In genomic region chr2:136485401-136485800, GRCm38 (mm10) we compare ENCODE assay signal across 8 mouse cellular contexts. TPM values are rescaled to one million over a fixed set of nuclear protein-coding genes. Genes with fewer than 3 reads are reported as not detected.
DNase-seq lines count a peak whose midpoint lies in the region; ATAC-seq and TF ChIP-seq lines count a peak whose summit lies in the region.
"Had no signal": no experiment of that assay in that cellular context is flagged by ENCODE, and none has a peak within 500 bp of the region (broad histone marks: within the 10 kb centered on the region; RNA-seq: fewer than 3 reads in every experiment).

No protein-coding gene starts in this region.

- H3K9me3 ChIP-seq in hindbrain, embryonic 12.5 days (replicated peaks): no peaks in the 10 kb centered on the region
- no peaks in the 10 kb centered on the region for H3K9me3 ChIP-seq in hindbrain, embryonic 14.5 days (ENCODE audit: control insufficient read depth, low read length)
- no peaks in the 10 kb centered on the region for H3K9me3 ChIP-seq in MEL (replicated peaks; ENCODE audit: insufficient read depth, low read length)
- H3K9me3 ChIP-seq in embryonic facial prominence, embryonic 13.5 days: no peaks in the 10 kb centered on the region
- H3K9me3 ChIP-seq in liver, postnatal 0 days (ENCODE audit: low read length): no peaks in the 10 kb centered on the region

- no peak overlapping the region for H3K9ac ChIP-seq in hindbrain, embryonic 12.5 days
- no peak overlapping the region for H3K9ac ChIP-seq in hindbrain, embryonic 14.5 days
- peak overlapping the region; percentile 53 for H3K9ac ChIP-seq in MEL (ENCODE audit: control insufficient read depth, low read depth, low read length, poor library complexity, severe bottlenecking)
- no peak overlapping the region for H3K9ac ChIP-seq in embryonic facial prominence, embryonic 13.5 days
- no peak overlapping the region for H3K9ac ChIP-seq in liver, postnatal 0 days (replicated peaks)

- DNase-seq in hindbrain, embryonic 14.5 days (ENCODE audit: low spot score): no peak
- no peak for DNase-seq in MEL (ENCODE audit: low read depth, low spot score)
- DNase-seq in liver, postnatal 0 days: no peak
- DNase-seq in thymus, postnatal 25 days: no peak

- H3K27ac ChIP-seq in hindbrain, embryonic 12.5 days: no peak overlapping the region
- no peak overlapping the region for H3K27ac ChIP-seq in hindbrain, embryonic 14.5 days
- H3K27ac ChIP-seq in MEL (ENCODE audit: control insufficient read depth, low read depth, low read length): no peak overlapping the region
- no peak overlapping the region for H3K27ac ChIP-seq in embryonic facial prominence, embryonic 13.5 days
- H3K27ac ChIP-seq in liver, postnatal 0 days (ENCODE audit: low read depth): no peak overlapping the region

- peaks cover 2% of the 10 kb centered on the region; the same call in 1 of the 2 replicates for H3K4me1 ChIP-seq in hindbrain, embryonic 12.5 days
- no peaks in the 10 kb centered on the region for H3K4me1 ChIP-seq in hindbrain, embryonic 14.5 days (replicated peaks; ENCODE audit: control insufficient read depth, insufficient read depth, low read length)
- H3K4me1 ChIP-seq in MEL (ENCODE audit: control insufficient read depth in 1 of 2, insufficient read depth in 2 of 2, low read length in 2 of 2): 0 out of 4 replicates have a peak, but pooled peaks cover 0 to 3% of the 10 kb centered on the region in 2 experiments
- H3K4me1 ChIP-seq in embryonic facial prominence, embryonic 13.5 days: 0 out of 2 replicates have a peak, but pooled peaks cover 3% of the 10 kb centered on the region
- H3K4me1 ChIP-seq in liver, postnatal 0 days (ENCODE audit: insufficient read depth): no peaks in the 10 kb centered on the region

- H3K4me2 ChIP-seq in hindbrain, embryonic 12.5 days (replicated peaks): no peak overlapping the region
- H3K4me2 ChIP-seq in hindbrain, embryonic 14.5 days (replicated peaks): no peak overlapping the region
- peak overlapping the region; percentile 37 for H3K4me2 ChIP-seq in embryonic facial prominence, embryonic 13.5 days
- H3K4me2 ChIP-seq in liver, postnatal 0 days (ENCODE audit: low read depth, low read length): 0 out of 2 replicates have a peak overlapping the region, but pooled peaks have one; percentile 38

- no peak overlapping the region for H3K4me3 ChIP-seq in hindbrain, embryonic 12.5 days
- no peak overlapping the region for H3K4me3 ChIP-seq in hindbrain, embryonic 14.5 days (replicated peaks; ENCODE audit: low read length)
- H3K4me3 ChIP-seq in MEL (ENCODE audit: control insufficient read depth in 1 of 2, insufficient read depth in 1 of 2, low read depth in 2 of 2, low read length in 2 of 2): peak overlapping the region; percentile 59 to 77
- H3K4me3 ChIP-seq in embryonic facial prominence, embryonic 13.5 days: no peak overlapping the region
- H3K4me3 ChIP-seq in liver, postnatal 0 days (ENCODE audit: low read depth, low read length): 0 out of 2 replicates have a peak overlapping the region, but pooled peaks have one; percentile 13

- H3K36me3 ChIP-seq in hindbrain, embryonic 12.5 days: no peaks in the 10 kb centered on the region
- no peaks in the 10 kb centered on the region for H3K36me3 ChIP-seq in hindbrain, embryonic 14.5 days (replicated peaks; ENCODE audit: control insufficient read depth, insufficient read depth)
- H3K36me3 ChIP-seq in MEL (ENCODE audit: control insufficient read depth in 1 of 2, insufficient read depth in 2 of 2, low read length in 2 of 2): peaks cover 0 to 2% of the 10 kb centered on the region in 2 experiments; a peak in 1 of 4 replicates
- no peaks in the 10 kb centered on the region for H3K36me3 ChIP-seq in embryonic facial prominence, embryonic 13.5 days
- H3K36me3 ChIP-seq in liver, postnatal 0 days (replicated peaks; ENCODE audit: insufficient read depth, low read length): no peaks in the 10 kb centered on the region

- TF ChIP-seq CTCF in MEL (IDR thresholded peaks at IDR 0.05 in 2 of 3, conservative IDR thresholded peaks at IDR 0.05 in 1 of 3; ENCODE audit: control insufficient read depth in 1 of 3, insufficient read depth in 1 of 3, low read depth in 2 of 3, low read length in 3 of 3, poor library complexity in 1 of 3, severe bottlenecking in 1 of 3): no peak
- TF ChIP-seq CTCF in liver, postnatal 0 days (IDR thresholded peaks at IDR 0.05; ENCODE audit: low read depth): no peak

- WGBS in hindbrain, embryonic 12.5 days: 94% methylated on average over 1 of the region's 1 CpGs
- WGBS in hindbrain, embryonic 14.5 days: 100% methylated on average over 1 of the region's 1 CpGs
- WGBS in embryonic facial prominence, embryonic 13.5 days: 95% methylated on average over 1 of the region's 1 CpGs
- WGBS in liver, postnatal 0 days (ENCODE audit: insufficient replicate concordance): 89% methylated on average over 1 of the region's 1 CpGs

- H3K27me3 ChIP-seq in hindbrain, embryonic 12.5 days: no peaks in the 10 kb centered on the region
- H3K27me3 ChIP-seq in hindbrain, embryonic 14.5 days (ENCODE audit: control insufficient read depth, insufficient read depth, low read length): no peaks in the 10 kb centered on the region
- H3K27me3 ChIP-seq in MEL (ENCODE audit: control insufficient read depth in 1 of 2, insufficient read depth in 2 of 2, low read length in 2 of 2): no peaks in the 10 kb centered on the region
- H3K27me3 ChIP-seq in embryonic facial prominence, embryonic 13.5 days: no peaks in the 10 kb centered on the region
- H3K27me3 ChIP-seq in liver, postnatal 0 days (ENCODE audit: insufficient read depth, low read length): no peaks in the 10 kb centered on the region

- no peak for TF ChIP-seq RAD21 in MEL (IDR thresholded peaks at IDR 0.05; ENCODE audit: low read depth, low read length)

- H3K79me2 ChIP-seq in MEL (ENCODE audit: control insufficient read depth, insufficient read depth, low read length, poor library complexity): no peaks in the 10 kb centered on the region

- no peak for TF ChIP-seq EP300 in MEL (IDR thresholded peaks at IDR 0.05; ENCODE audit: low read depth in 1 of 2, low read length in 2 of 2)
- TF ChIP-seq EP300 in liver, postnatal 0 days (IDR thresholded peaks at IDR 0.05; ENCODE audit: low read depth): no peak

- peak; percentile 20; the same call in 1 of the 2 replicates for ATAC-seq in hindbrain, embryonic 12.5 days (ENCODE audit: low FRiP score)
- ATAC-seq in hindbrain, embryonic 14.5 days (ENCODE audit: low FRiP score): no peak
- no peak for ATAC-seq in embryonic facial prominence, embryonic 13.5 days (ENCODE audit: insufficient number of reproducible peaks, insufficient read depth, low FRiP score, low TSS enrichment, low read depth)
- no peak for ATAC-seq in liver, postnatal 0 days
- no peak for ATAC-seq in megakaryocyte-erythroid progenitor cell, adult 5-6 weeks (replicated peaks; ENCODE audit: low FRiP score, low TSS enrichment, poor library complexity, severe bottlenecking)

- no peak for TF ChIP-seq POLR2A in MEL (IDR thresholded peaks at IDR 0.05; ENCODE audit: control insufficient read depth in 1 of 2, insufficient read depth in 1 of 2, low read depth in 1 of 2, low read length in 2 of 2, poor library complexity in 1 of 2)

TF ChIP-seq in MEL, 35 proteins besides CTCF, POLR2A, EP300 and RAD21:
- no peak for TF ChIP-seq ZKSCAN1 (IDR thresholded peaks at IDR 0.05; ENCODE audit: low read depth, low read length)
- TF ChIP-seq USF1 (IDR thresholded peaks at IDR 0.05; ENCODE audit: low read depth, low read length): no peak
- no peak for TF ChIP-seq SMC3 (IDR thresholded peaks at IDR 0.05; ENCODE audit: low read depth, low read length)
- no peak for TF ChIP-seq JUND (IDR thresholded peaks at IDR 0.05; ENCODE audit: low read depth, low read length)
- no peak for TF ChIP-seq POLR2AphosphoS5 (IDR thresholded peaks at IDR 0.05; ENCODE audit: borderline replicate concordance, low read depth, low read length)
- TF ChIP-seq CHD1 (IDR thresholded peaks at IDR 0.05; ENCODE audit: low read depth, low read length): no peak
- TF ChIP-seq ZC3H11A (IDR thresholded peaks at IDR 0.05; ENCODE audit: low read depth, low read length): no peak
- TF ChIP-seq HCFC1 (IDR thresholded peaks at IDR 0.05; ENCODE audit: low read depth, low read length): no peak
- TF ChIP-seq KAT2A (conservative IDR thresholded peaks at IDR 0.05; ENCODE audit: low read depth, low read length): no peak
- no peak for TF ChIP-seq ELF1 (IDR thresholded peaks at IDR 0.05; ENCODE audit: low read depth, low read length)
- no peak for TF ChIP-seq E2F4 (IDR thresholded peaks at IDR 0.05; ENCODE audit: borderline replicate concordance, low read depth, low read length)
- TF ChIP-seq GATA1 (IDR thresholded peaks at IDR 0.05; ENCODE audit: low read depth, low read length): no peak
- TF ChIP-seq UBTF (IDR thresholded peaks at IDR 0.05; ENCODE audit: borderline replicate concordance, insufficient read depth, low read depth, low read length): no peak
- no peak for TF ChIP-seq MAZ (IDR thresholded peaks at IDR 0.05; ENCODE audit: low read depth, low read length)
- TF ChIP-seq NELFE (IDR thresholded peaks at IDR 0.05; ENCODE audit: low read depth, low read length): no peak
- no peak for TF ChIP-seq MXI1 (IDR thresholded peaks at IDR 0.05; ENCODE audit: low read depth, low read length)
- TF ChIP-seq POLR2AphosphoS2 (IDR thresholded peaks at IDR 0.05; ENCODE audit: low read length): no peak
- no peak for TF ChIP-seq MAFK (IDR thresholded peaks at IDR 0.05; ENCODE audit: borderline replicate concordance, low read depth, low read length)
- no peak for TF ChIP-seq BHLHE40 (IDR thresholded peaks at IDR 0.05; ENCODE audit: borderline replicate concordance, low read depth, low read length)

RNA-seq across cellular contexts. Expression of gene Ankef1, which starts 16.3 kb away (rescaled TPM):
- 0.72 and 1.1 TPM in 2 replicates for polyA plus RNA-seq in hindbrain, embryonic 12.5 days (2016; fragmentation: Nextera tagmentation; extraction: Ambion mirVana)
- 0.74 and 0.79 TPM in 2 replicates for polyA plus RNA-seq in hindbrain, embryonic 14.5 days (2014; fragmentation: Nextera tagmentation; extraction: Ambion mirVana)
- total RNA-seq in MEL (2012; rRNA removed): not detected in 2 replicates
- not detected for polyA plus RNA-seq in MEL (2012; ENCODE audit: insufficient read depth in 1 of 2, insufficient read length in 2 of 2, low read depth in 1 of 2, low replicate concordance in 2 of 2, missing spikeins in 1 of 2)
- polyA plus RNA-seq in embryonic facial prominence, embryonic 13.5 days (2015; fragmentation: Nextera tagmentation; extraction: Ambion mirVana): 0.73 and 0.91 TPM in 2 replicates
- not detected in 2 replicates for polyA plus RNA-seq in liver, postnatal 0 days (2015; fragmentation: Nextera tagmentation; extraction: Ambion mirVana)
- total RNA-seq in megakaryocyte-erythroid progenitor cell, adult 5-6 weeks (2014; fragmentation: Nextera tagmentation): not detected in 2 replicates
- not detected in 2 replicates for total RNA-seq in megakaryocyte-erythroid progenitor cell, adult 5-6 weeks (2017)
- total RNA-seq: neutrophil, adult 5-6 weeks had no signal

Comparison
In these comparisons a context has a peak if more than half of its experiments do, and no peak if none do; other contexts are left out.
1. H3K4me2 ChIP-seq: peak in embryonic facial prominence, embryonic 13.5 days (single experiment) and liver, postnatal 0 days (single experiment); none in hindbrain, embryonic 12.5 days (single experiment) and hindbrain, embryonic 14.5 days (single experiment).
2. H3K4me3 ChIP-seq: peak in MEL (2 of 2) and liver, postnatal 0 days (single experiment); none in hindbrain, embryonic 12.5 days (single experiment), hindbrain, embryonic 14.5 days (single experiment) and embryonic facial prominence, embryonic 13.5 days (single experiment).